Mouse (Mus musculus) thymus, adult 2 months (tissue): ENCODE results near the gene Olfr91. TPM values are rescaled to one million over a fixed set of nuclear protein-coding genes. Genes with fewer than 3 reads are reported as not detected.
"Not testable (repeated sequence)": the region's sequence is repeated elsewhere in the genome, so short reads cannot be mapped to it uniquely, and the experiment has no call there.

Source experiments
- DNase-seq: peaks from one replicate; pipeline ENCODE4 v3.0.0; 2021
- H3K27ac ChIP-seq: fragments of 200-500 bp; 2 replicates; pipeline ENCODE4 v1.5.1; 2012; ENCODE audit warnings: low read length, control low read depth; ENCODE audit not compliant: control insufficient read depth, insufficient read depth
- H3K27me3 ChIP-seq: fragments of 200-500 bp; 2 replicates; pipeline ENCODE4 v1.6.1; 2012; ENCODE audit warnings: mild to moderate bottlenecking, low read length, moderate library complexity, mixed read lengths; ENCODE audit not compliant: control insufficient read depth, insufficient read depth
- H3K36me3 ChIP-seq: fragments of 200-500 bp; 2 replicates; pipeline ENCODE4 v1.6.1; 2012; ENCODE audit warnings: mild to moderate bottlenecking, low read length, moderate library complexity; ENCODE audit not compliant: control insufficient read depth, insufficient read depth
- H3K4me1 ChIP-seq: fragments of 200-500 bp; replicated peaks from 2 replicates; pipeline ENCODE4 v1.6.1; 2012; ENCODE audit warnings: low read length; ENCODE audit not compliant: control insufficient read depth, insufficient read depth
- H3K4me3 ChIP-seq: fragments of 200-500 bp; 2 replicates; pipeline ENCODE4 v1.5.1; 2012; ENCODE audit warnings: mild to moderate bottlenecking, low read length, control low read depth, moderate library complexity; ENCODE audit not compliant: control insufficient read depth, insufficient read depth
- CTCF ChIP-seq: fragments of 200-500 bp; IDR thresholded peaks from 2 replicates; pipeline ENCODE4 v1.5.1; 2012; ENCODE audit warnings: mild to moderate bottlenecking, control low read depth, low read length, moderate library complexity, borderline replicate concordance; ENCODE audit not compliant: control insufficient read depth, poor library complexity, insufficient read depth; ENCODE audit errors: extremely low read depth
- POLR2A ChIP-seq: fragments of 200-500 bp; IDR thresholded peaks from 2 replicates; pipeline ENCODE4 v1.6.1; 2012; ENCODE audit warnings: mild to moderate bottlenecking, low read length, control low read depth, moderate library complexity; ENCODE audit not compliant: control insufficient read depth, poor library complexity, insufficient read depth; ENCODE audit errors: extremely low read depth
- WGBS: fragments of 180-500 bp; shearing (Covaris S2); methylation state at CpG from one replicate; pipeline ENCODE4 v1.1.7; 2018; 5-methylcytosine and 5-hydroxymethylcytosine counted together
- polyA plus RNA-seq: library from polyadenylated mRNA; depleted of rRNA; stranded (reverse); fragments of >200 nt; gene quantifications from 2 replicates; pipeline ENCODE4 v1.2.3, GENCODE M21; 2012; rRNA removed

Gene Olfr91
- not detected in 2 replicates for polyA plus RNA-seq

DNA sequence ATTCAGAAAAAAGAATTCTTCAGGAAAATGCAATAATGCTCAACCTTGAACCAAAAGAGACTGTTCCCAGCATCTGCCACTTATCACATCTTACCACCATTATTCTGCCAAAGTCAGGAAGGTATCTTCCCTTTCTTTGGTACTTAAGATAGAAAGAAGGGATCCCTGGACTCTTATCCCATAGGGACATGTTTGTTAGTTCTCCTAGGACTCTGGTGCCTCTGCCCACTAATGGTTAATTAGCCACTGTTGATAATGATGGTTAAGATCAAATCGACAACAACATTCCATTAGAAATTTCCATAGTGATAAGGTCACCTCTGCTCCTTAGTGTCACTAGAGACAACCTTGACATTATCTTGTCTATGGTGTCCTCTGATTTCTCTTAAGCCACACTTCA, at the start of gene Olfr91:
Gene Olfr91 (minus strand): TSS at position 101 of the 400 bp plus-strand sequence.
- H3K27me3 ChIP-seq = no peaks in the 10 kb centered on the region
- no peak within 1 kb of the TSS for H3K27ac ChIP-seq
- DNase-seq = no peak
- WGBS = 98% methylated on average over 1 of the region's 1 CpGs
- no peak for TF ChIP-seq CTCF
- TF ChIP-seq POLR2A = no peak
- H3K4me3 ChIP-seq = no peak within 1 kb of the TSS
- no peaks in the 10 kb centered on the region for H3K36me3 ChIP-seq
- no peaks in the 10 kb centered on the region for H3K4me1 ChIP-seq

GRCm38 (mm10) chr17:37131366-37131765, 33.3 kb upstream of the Olfr91 start:
- not testable (repeated sequence) for DNase-seq, H3K27me3 ChIP-seq, H3K27ac ChIP-seq, H3K4me1 ChIP-seq, H3K36me3 ChIP-seq, H3K4me3 ChIP-seq
- 34% methylated on average over 4 of the region's 4 CpGs for WGBS

- no peak for TF ChIP-seq POLR2A
- no peak for TF ChIP-seq CTCF
- WGBS = 93% methylated on average over 2 of the region's 2 CpGs
- no peaks in the 10 kb centered on the region for H3K36me3 ChIP-seq
- no peaks in the 10 kb centered on the region for H3K4me1 ChIP-seq
- no peak within 1 kb of the TSS for H3K4me3 ChIP-seq
- H3K27me3 ChIP-seq = no peaks in the 10 kb centered on the region
- H3K27ac ChIP-seq = no peak within 1 kb of the TSS
- no peak for DNase-seq
Measured at GRCm38 (mm10) chr17:37119988-37120387, 21.9 kb upstream of the Olfr91 start, which contains the start of gene Olfr92. Gene Olfr92, minus strand, starts transcription at chr17:37120088.

DNA sequence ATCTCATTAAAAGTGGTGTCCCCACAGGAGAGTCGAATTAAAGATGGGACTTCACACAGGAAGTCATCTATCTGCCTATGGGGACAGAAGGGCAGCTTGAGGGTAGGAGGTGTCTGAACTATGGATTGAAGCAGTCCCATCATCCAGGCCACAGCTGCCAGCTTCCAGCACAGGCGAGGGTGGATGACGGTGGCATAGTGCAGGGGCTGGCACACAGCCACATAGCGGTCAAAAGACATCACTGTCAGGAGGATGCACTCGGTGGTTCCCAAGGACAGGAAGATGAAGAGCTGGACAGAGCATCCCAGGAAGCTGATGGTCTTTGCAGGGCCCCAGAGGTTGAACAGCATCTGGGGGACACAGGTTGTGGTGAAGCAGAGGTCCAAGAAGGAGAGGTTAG, 4.8 kb downstream of the Olfr91 start:
- no peak for TF ChIP-seq CTCF
- no peak for TF ChIP-seq POLR2A
- Histone ChIP-seq H3K27me3 (no peaks in the 10 kb centered on the region), H3K4me3 (no peak overlapping the region), H3K27ac (no peak overlapping the region), H3K36me3 (no peaks in the 10 kb centered on the region), H3K4me1 (no peaks in the 10 kb centered on the region)
- 83% methylated on average over 5 of the region's 5 CpGs for WGBS
- no peak for DNase-seq

DNA sequence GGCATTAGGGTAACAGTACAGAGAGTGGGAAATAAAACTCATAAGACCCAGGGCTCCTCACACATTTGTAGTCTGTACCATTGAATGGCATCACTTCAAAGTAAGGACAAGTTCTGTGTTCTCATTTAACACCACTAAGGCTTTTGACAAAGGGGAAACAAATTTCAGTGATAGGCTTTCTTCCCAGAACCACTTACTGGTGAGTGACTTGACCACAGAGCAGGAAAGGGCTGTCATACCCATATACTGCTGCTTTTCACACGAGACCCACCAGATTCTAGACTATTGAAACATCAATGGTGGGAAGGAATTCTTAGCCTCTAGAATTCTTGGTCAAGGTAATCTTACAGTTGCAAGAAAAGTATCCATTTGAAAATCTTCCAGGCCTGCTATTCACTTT, 5.9 kb downstream of the Olfr91 start:
- Histone ChIP-seq H3K36me3 (no peaks in the 10 kb centered on the region), H3K4me1 (no peaks in the 10 kb centered on the region), H3K4me3 (no peak overlapping the region), H3K27ac (no peak overlapping the region), H3K27me3 (no peaks in the 10 kb centered on the region)
- no peak for DNase-seq
- WGBS = 10% methylated on average over 1 of the region's 1 CpGs
- TF ChIP-seq POLR2A = no peak
- no peak for TF ChIP-seq CTCF

GRCm38 (mm10) chr17:37088399-37088798, 9.7 kb downstream of the Olfr91 start, which contains the start of gene Olfr90:
Gene Olfr90, minus strand, starts transcription at chr17:37088499.
- Histone ChIP-seq H3K4me3 (no peak within 1 kb of the TSS), H3K27ac (no peak within 1 kb of the TSS), H3K36me3 (no peaks in the 10 kb centered on the region), H3K27me3 (no peaks in the 10 kb centered on the region), H3K4me1 (no peaks in the 10 kb centered on the region)
- no peak for TF ChIP-seq POLR2A
- no peak for DNase-seq

DNA sequence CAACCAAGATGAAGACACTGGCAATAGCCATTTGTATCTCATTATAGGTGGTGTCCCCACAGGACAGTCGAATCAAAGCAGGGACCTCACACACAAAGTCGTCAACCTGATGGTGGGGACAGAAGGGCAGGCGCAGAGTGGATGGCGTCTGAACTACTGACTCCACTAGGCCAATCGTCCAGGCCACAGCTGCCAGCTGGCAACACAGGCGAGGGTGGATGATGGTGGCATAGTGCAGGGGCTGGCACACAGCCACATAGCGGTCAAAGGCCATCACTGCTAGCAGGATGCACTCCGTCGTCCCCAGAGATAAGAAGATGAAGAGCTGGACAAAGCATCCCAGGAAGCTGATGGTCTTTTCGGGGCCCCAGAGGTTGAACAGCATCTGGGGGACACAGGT, 12.5 kb downstream of the Olfr91 start:
- Histone ChIP-seq H3K36me3 (no peaks in the 10 kb centered on the region), H3K4me1 (no peaks in the 10 kb centered on the region), H3K27me3 (no peaks in the 10 kb centered on the region), H3K4me3 (no peak overlapping the region), H3K27ac (no peak overlapping the region)
- TF ChIP-seq POLR2A = no peak
- TF ChIP-seq CTCF = no peak
- no peak for DNase-seq
- 85% methylated on average over 10 of the region's 10 CpGs for WGBS
